Mouse (Mus musculus): ENCODE measurements around the gene Tex101.

GRCm38 (mm10) chr7:24622967-24623366, 53.5 kb downstream of the Tex101 start:
- TF ChIP-seq CTCF (conservative IDR thresholded peaks at IDR 0.05 in 1 of 2, IDR thresholded peaks at IDR 0.05 in 1 of 2; ENCODE audit: low read depth in 2 of 2, low read length in 2 of 2): 0 out of 4 replicates have a peak, but pooled peaks of 1 of the 2 experiments have one; percentile 8
- no peak for TF ChIP-seq POLR2A (IDR thresholded peaks at IDR 0.05; ENCODE audit: low read depth, low read length)
- TF ChIP-seq POLR2AphosphoS2 (IDR thresholded peaks at IDR 0.05; ENCODE audit: low read depth, low read length): no peak
- TF ChIP-seq SMC3 (IDR thresholded peaks at IDR 0.05; ENCODE audit: low read depth, low read length): no peak
- no peak for TF ChIP-seq EP300 (IDR thresholded peaks at IDR 0.05; ENCODE audit: low read length)
- TF ChIP-seq BHLHE40 (IDR thresholded peaks at IDR 0.05; ENCODE audit: low read depth, low read length): no peak
- no peak for TF ChIP-seq ZKSCAN1 (IDR thresholded peaks at IDR 0.05; ENCODE audit: borderline replicate concordance, low read depth, low read length)
- TF ChIP-seq MYC (IDR thresholded peaks at IDR 0.05; ENCODE audit: low read depth, low read length): no peak
- TF ChIP-seq TCF12 (IDR thresholded peaks at IDR 0.05; ENCODE audit: low read depth, low read length): no peak
- TF ChIP-seq NELFE (IDR thresholded peaks at IDR 0.05; ENCODE audit: low read depth, low read length): no peak
